Mouse (Mus musculus): Measurements from ENCODE around the gene Flt3.

The Flt3 gene

DNA sequence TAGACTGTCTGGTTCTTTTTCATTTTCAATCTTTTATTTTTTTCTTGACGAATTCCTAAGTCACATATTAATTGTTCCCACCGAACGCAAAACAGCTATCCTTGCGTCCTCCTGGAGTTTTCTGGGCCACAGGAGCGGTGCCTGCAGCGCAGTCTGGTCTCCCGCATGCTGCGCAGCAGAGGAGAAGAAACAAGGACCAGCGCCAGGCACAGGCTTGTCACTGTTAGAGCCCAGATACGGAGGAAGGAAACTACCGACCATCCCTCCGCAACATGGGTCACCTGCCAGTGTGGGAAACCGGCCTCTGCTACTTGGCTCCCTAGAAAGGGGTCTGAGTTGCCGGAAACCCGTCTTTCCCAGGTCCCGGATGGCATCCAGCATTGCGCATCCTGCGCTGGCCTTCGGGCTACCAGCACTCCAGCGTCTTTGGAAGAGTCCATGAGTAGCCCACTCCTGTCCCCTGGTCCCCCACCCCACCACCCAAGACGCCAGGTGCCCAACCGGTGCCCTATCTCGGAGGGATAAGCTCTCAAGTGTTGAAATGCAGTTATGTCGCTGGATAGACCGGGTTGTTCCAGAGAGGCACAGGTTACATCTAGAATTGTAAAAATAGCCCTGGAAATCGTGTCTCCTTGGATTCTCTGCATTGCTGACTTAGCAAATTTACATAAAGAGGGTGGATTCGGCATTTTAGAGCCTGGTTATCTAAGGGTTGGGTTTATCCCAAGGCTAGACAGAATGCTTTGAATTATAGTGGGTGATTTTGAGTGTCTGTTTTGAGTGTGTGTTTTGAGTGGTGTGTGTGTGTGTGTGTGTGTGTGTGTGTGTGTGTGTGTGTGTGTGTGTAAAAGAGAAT lies 87.2 kb downstream of the Flt3 start:
- no peak for DNase-seq (ENCODE audit: low spot score in 2 of 2)

DNA sequence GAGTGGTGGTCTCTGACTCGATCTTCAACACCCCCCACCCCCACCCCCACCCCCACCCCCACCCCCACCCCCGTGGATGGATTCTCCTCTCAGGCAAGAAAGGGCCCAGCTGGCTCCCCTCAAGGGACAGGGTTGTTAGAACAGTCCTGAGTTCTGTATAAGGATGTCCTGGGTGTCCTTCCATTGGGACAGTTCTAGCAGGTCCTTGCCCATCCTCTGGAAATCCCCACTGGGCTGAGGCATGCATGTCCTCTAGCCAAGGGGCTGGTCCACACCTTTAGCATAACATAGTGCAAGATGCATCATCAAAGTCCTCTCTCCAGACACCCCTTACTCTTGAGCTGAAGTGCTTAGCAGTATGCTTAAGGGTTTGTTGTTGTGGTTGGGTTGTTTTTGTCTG lies 90.5 kb downstream of the Flt3 start:
- no peak for DNase-seq (ENCODE audit: low spot score in 2 of 2)

DNA sequence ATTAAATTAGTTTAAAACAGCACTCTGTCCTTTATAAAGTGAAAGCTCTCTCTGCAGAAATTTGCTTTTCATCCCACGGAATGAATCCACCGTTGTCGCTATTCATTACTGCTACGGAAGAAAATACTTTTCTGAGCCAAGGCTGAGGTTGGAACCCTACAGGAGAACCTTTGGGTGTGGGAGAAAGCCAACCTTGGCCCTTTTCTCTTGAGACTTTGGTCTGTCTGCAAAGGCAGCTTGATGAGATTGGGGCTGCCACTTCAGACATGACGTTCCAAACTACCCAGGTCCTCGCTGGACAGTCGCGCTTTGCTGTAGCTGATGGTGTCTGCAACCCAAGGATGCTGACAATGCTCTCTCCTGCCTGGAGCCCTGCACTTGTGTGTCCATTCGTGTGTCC lies 91.8 kb downstream of the Flt3 start:
- no peak for DNase-seq (ENCODE audit: low spot score in 2 of 2)

DNA sequence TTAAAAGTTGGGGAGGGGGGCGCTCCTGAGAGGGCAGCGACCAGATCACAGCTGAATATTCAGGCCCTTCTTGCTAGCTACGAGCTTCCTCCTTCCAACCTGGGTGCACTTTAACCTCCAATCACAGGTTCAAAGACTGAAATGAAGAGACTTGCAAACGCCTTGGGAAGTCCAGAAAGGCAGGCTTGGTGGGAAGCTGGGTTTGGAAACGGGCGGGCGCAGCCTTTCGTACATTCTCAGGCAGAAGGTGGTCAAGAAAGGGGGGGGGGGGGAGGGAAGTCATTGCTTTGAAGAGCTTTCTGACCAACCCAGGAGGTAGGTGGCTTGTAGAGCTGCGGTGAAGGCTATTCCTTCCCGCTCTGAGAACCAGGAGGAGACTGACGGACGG lies 92.9 kb downstream of the Flt3 start:
- no peak for DNase-seq (ENCODE audit: low spot score in 2 of 2)

DNA sequence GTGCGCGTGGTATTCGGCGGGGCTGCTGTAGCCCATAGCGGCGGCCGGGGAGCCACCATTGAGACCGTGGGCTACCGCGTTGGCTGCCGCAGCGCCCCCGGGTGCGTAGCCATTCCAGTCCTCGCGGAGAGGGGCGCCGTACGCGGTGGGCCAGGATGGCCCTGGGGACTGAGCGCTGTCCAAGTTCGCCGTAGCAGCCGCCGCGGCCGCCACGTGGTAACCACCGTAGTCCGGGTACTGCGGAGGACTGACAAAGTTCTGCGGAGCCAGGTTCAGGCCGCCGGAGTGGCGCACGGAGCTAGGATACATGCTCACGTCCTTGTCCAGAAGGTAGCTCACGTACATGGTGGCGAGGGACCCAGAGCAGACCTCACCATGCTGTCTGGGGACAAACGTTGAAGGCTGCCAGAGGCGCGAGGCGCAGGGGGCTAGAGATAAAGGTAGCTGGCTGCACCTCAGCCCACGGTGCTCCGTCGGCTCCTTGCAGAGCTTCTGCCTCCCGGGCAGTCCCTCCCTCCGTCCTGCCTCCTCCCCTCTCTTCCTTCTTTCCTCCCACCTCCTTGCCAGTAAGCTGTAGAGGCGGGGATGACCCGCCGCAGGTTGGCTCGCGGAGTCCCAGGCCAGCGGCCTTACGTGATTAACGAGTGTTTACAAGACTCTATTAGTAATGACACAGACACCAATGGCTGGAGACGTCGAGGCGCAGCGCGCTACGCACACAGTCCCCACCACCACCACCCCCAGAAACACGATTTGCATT lies 93.5 kb downstream of the Flt3 start, which contains the start of gene Cdx2:
TSS of gene Cdx2 (minus strand) at position 633 of the 760 bp plus-strand sequence.
- no peak for DNase-seq (ENCODE audit: low spot score in 2 of 2)

DNA sequence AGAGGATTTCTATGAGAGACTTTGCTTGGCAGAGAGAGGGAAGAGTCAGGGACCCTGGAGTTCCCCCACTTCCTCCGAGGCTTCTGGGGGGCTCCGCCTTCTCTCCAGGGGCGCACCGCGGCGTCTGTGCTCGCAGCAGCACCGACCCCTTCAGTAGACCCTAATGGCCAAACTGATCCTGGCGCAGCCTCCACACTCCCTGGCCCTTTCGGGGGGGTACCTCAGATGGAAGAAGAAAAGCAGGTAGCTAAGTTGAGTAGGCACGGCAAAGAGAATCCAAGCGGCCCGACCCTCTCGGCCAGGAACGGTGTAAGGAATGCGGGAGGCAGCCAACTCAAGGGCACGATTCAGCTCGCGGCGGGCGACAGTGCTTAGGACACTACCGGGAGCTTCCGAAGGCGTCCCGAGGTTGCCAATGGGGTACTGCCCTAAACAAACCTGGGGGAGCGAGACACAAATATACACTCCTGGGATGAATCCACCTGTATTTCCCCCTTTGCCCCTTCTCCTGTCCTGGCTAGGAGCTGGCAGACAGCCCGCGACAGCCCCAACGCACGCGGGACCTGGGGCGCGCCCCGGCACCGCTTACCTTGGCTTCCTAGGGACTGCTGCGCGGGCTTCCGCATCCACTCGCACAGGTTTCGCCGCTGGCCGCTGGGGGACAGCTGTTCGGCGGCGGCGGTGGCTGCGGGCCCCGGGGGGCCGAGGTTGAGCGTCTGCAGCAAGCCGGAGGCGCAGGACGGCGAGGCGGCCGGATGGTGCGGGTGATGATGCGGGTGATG lies 94.2 kb downstream of the Flt3 start:
- no peak for DNase-seq (ENCODE audit: low spot score in 2 of 2)

DNA sequence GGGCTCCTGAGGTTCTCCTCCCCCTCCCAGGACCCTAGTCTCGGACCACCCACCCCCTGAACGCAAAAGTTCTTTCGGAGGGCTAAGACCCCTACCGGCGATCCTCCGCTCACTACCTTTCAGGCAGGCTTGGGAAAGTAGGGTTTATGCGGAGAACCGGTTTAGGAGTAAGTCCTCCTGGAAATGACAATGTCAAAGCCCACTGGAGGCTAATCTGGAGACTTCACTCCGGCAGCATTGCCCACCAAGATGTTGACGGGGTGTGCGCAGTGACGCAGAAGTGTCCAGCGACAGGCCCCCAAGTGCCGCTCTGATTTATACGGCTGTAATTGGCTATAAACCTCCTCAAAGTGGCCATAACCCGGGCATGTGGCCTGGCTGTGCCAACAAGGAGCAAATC lies 95.1 kb downstream of the Flt3 start:
- DNase-seq (ENCODE audit: low spot score in 2 of 2), result no peak

DNA sequence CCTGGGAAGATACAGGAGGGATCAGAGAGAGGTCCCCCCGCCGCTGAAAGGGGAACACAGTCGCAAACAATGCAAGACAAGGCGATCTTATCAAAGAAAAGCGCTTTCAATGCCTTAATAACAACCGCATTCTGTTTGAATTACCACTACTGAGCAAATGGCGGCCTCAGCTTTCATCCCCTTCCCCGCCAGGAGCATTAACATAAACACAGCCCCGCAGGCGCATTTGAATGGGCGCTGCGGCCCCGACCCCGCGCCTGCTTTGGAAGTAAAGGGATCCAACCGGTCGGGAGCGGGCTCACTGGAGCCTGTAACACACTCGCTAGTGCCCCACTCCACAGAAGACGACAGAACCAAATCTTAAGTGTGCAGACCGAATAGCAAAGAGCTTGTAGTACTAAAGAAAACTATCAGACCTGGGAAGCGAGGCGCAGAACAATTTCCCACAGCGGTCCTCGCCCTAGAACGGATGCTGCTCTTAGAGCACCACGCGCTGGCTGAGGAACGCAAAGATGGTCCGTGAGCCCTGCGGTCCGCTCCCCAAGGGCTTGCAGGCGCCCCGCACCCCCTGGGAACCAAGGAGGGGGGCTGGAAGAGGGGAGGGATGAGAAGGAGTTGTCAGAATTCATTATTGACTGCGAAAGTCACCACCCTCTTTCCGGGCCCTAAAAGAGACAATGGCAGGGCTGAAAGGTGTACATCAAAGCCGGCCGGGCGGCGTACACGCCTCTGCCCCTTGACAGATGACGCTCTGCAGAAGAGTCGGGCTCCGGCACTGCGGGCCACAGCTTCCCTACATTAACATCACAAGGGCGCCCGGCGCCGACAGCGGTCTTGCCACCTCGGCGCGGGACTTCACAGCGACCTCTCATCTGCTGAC lies 95.8 kb downstream of the Flt3 start:
- no peak for DNase-seq (ENCODE audit: low spot score in 2 of 2)

DNA sequence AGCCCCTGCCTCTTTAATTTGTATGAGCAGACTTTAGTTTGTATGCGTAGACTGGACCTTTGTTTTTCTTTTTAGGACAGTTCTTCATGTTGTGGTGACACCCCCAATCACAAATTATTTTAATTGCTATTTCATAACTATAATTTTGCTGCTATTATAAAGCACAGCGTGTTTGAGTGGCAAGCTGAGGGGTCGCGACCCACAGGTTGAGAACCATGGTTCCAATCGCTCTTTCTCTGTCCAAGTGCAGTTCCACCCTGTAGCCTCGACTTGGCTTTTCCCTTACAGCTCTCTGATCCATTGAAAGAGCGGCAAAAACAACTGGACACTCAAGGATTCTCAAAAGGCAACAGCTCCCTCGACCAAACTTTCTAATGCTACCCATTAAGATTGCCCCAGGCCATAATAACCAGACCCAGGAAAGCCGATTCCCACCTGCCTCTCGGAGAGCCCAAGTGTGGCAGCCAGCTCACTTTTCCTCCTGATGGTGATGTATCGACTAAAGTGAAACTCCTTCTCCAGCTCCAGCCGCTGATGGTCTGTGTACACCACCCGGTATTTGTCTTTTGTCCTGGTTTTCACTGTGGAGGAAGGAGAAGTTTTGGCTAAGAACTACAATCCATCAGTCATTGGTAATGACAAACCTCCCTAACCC lies 97.4 kb downstream of the Flt3 start:
- no peak for DNase-seq (ENCODE audit: low spot score in 2 of 2)

- DNase-seq (ENCODE audit: low spot score in 2 of 2), result no peak
These were observed 98.1 kb downstream of the Flt3 start for GRCm38 (mm10) chr5:147302141-147302540.

GRCm38 (mm10) chr5:147301781-147302070 lies 98.6 kb downstream of the Flt3 start:
- no peak for DNase-seq (ENCODE audit: low spot score in 2 of 2)

GRCm38 (mm10) chr5:147300917-147301780 lies 99.1 kb downstream of the Flt3 start:
- no peak for DNase-seq (ENCODE audit: low spot score in 2 of 2)

DNA sequence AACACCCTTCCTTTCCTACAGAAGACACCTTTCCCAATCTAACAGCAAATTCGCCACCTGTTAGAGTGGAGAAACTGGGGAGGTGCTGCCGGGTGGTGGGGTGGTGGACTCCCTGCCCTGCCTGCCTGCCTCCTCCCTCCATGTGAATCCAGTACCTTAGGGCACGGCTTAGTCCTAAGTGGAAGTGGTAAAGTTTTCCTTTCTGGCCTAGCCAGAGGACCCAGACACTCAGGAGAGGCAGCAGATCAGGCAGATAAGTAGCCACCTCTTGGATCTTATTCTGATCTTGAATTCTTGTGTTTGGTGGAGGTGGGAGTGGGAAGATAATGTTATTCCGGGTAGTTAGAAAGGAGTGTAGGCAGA lies 100.3 kb downstream of the Flt3 start:
- no peak for DNase-seq (ENCODE audit: low spot score in 2 of 2)

GRCm38 (mm10) chr5:147299255-147300000 lies 100.9 kb downstream of the Flt3 start:
- no peak for DNase-seq (ENCODE audit: low spot score in 2 of 2)

- DNase-seq (ENCODE audit: low spot score in 2 of 2), result no peak
These were observed 103.0 kb downstream of the Flt3 start for GRCm38 (mm10) chr5:147297249-147297648.

- no peak for DNase-seq (ENCODE audit: low spot score in 2 of 2)
These were observed 106.2 kb downstream of the Flt3 start for GRCm38 (mm10) chr5:147294121-147294520.

DNA sequence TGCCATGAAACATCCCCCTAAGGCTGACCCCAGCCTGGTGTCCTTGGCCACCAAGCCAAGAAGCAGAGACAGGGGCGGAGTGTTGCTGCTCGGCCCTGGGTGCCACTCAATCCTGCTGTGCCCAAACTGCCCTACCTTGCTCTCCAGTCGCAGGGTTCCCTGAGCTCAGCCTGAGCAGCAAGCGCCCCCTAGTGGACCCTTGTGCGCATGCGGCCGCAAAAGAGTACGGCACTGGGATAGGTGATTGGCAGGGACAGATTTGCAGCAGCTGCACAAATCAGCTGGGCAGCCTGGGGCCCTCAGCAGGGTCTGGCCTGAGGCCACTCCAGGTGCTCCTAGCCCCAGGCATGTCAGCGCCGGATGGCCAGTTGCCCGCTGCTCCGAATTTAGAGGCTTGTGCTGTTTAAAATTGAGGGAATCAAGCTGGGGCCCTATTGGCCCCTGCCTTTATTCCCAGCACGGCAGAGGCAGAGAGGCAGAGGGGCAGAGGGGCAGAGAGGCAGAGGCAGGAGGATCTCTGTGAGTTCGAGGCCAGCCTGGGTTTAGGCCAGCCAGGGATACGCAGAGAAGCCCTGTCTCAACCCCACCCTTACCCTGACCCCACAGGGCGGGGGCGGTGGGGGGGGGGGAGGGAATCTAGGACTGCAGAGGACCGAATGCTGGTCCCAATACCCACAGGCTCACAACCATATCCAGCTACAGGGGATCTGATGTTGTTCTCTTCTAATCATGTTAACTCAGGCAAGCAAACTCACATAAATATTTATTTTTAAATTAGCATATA lies 107.0 kb downstream of the Flt3 start:
- DNase-seq (ENCODE audit: low spot score in 2 of 2), result peak in 1 of 2 experiments; percentile 10

DNA sequence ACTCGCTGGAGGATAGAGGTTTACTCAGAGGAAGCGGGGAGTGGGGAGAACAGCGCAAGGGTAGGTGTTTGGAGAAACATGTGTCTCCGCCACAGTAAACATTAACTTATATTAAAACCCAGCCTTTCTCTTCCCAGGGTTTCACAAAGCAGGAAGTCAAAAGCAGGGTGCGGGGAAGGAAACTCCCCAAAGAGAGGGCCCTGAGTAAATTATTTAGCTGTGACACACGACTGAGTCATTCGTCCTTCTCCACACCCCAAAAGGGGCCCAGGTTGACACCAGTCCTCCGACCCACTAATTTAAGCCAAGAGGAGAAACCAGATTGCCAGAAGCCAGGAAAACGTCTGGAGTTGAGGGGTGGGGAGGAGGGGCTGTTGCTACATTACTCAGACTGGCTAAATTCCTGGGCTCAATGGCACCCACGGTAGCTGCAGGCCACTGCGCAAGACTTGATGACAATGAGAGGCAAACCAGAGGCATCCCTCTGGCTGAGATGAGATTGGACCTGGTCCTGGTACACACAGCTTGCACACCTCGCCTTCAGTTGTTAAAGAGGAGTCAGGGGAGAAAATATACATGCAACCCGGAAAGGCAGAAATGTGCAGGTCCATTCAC lies 107.7 kb downstream of the Flt3 start:
- no peak for DNase-seq (ENCODE audit: low spot score in 2 of 2)
